In genomic region chr7:71043128-71043527, GRCm38 (mm10) we compare ENCODE assay signal across 22 mouse cellular contexts.
DNase-seq lines count a peak whose midpoint lies in the region; ATAC-seq and TF ChIP-seq lines count a peak whose summit lies in the region.
"Had no signal": no experiment of that assay in that cellular context is flagged by ENCODE, and none has a peak within 500 bp of the region (broad histone marks: within the 10 kb centered on the region; RNA-seq: fewer than 3 reads in every experiment).

No protein-coding gene starts in this region.

- H3K27ac ChIP-seq in forebrain, embryonic 14.5 days (ENCODE audit: low read depth, low read length): no peak overlapping the region
- H3K27ac ChIP-seq in forebrain, embryonic 11.5 days (ENCODE audit: low read depth, low read length): no peak overlapping the region
- no peak overlapping the region for H3K27ac ChIP-seq in midbrain, embryonic 11.5 days (ENCODE audit: low read depth, low read length)
- no peak overlapping the region for H3K27ac ChIP-seq in midbrain, postnatal 0 days (ENCODE audit: low read depth, low read length)
- H3K27ac ChIP-seq: forebrain, embryonic 10.5 days; forebrain, embryonic 15.5 days; heart, embryonic 15.5 days; hindbrain, embryonic 10.5 days; hindbrain, embryonic 13.5 days had no signal

- H3K4me3 ChIP-seq in forebrain, embryonic 14.5 days (ENCODE audit: low read depth, low read length): no peak overlapping the region
- no peak overlapping the region for H3K4me3 ChIP-seq in forebrain, embryonic 11.5 days (ENCODE audit: low read depth, low read length)
- no peak overlapping the region for H3K4me3 ChIP-seq in midbrain, embryonic 11.5 days (ENCODE audit: low read depth, low read length)
- no peak overlapping the region for H3K4me3 ChIP-seq in midbrain, postnatal 0 days (ENCODE audit: low read depth, low read length)
- H3K4me3 ChIP-seq: forebrain, embryonic 10.5 days; forebrain, embryonic 15.5 days; heart, embryonic 12.5 days; heart, embryonic 15.5 days; hindbrain, embryonic 10.5 days; hindbrain, embryonic 13.5 days had no signal

- no peaks in the 10 kb centered on the region for H3K27me3 ChIP-seq in forebrain, embryonic 14.5 days (replicated peaks; ENCODE audit: control insufficient read depth, insufficient read depth, low read length)
- no peaks in the 10 kb centered on the region for H3K27me3 ChIP-seq in forebrain, embryonic 11.5 days (ENCODE audit: control insufficient read depth, insufficient read depth, low read length)
- no peaks in the 10 kb centered on the region for H3K27me3 ChIP-seq in midbrain, embryonic 11.5 days (ENCODE audit: control insufficient read depth, insufficient read depth, low read length)
- no peaks in the 10 kb centered on the region for H3K27me3 ChIP-seq in midbrain, postnatal 0 days (ENCODE audit: insufficient read depth, low read length)
- H3K27me3 ChIP-seq: forebrain, embryonic 15.5 days; heart, embryonic 12.5 days; heart, embryonic 15.5 days; hindbrain, embryonic 13.5 days had no signal

- 54% methylated on average over 8 of the region's 8 CpGs for WGBS in forebrain, embryonic 14.5 days
- 65% methylated on average over 8 of the region's 8 CpGs for WGBS in forebrain, embryonic 11.5 days
- WGBS in midbrain, embryonic 11.5 days: 69% methylated on average over 8 of the region's 8 CpGs
- WGBS in midbrain, postnatal 0 days: 57% methylated on average over 8 of the region's 8 CpGs

- no peak for TF ChIP-seq POLR2A in brain, embryonic 14.5 days (IDR thresholded peaks at IDR 0.05; ENCODE audit: borderline replicate concordance, extremely low read depth, insufficient read depth, insufficient read length, poor library complexity, severe bottlenecking)

- peak; percentile 40; the same call in 1 of the 2 replicates for ATAC-seq in forebrain, embryonic 14.5 days
- no peak for ATAC-seq in forebrain, embryonic 11.5 days (replicated peaks; ENCODE audit: low FRiP score)
- ATAC-seq in midbrain, embryonic 11.5 days (ENCODE audit: low FRiP score): no peak
- ATAC-seq in midbrain, postnatal 0 days (ENCODE audit: low FRiP score): no peak
- ATAC-seq: activated CD4-positive, CD25-positive, alpha-beta regulatory T cell, adult 4 months; forebrain, embryonic 15.5 days; hindbrain, embryonic 16.5 days had no signal

- no peaks in the 10 kb centered on the region for H3K36me3 ChIP-seq in forebrain, embryonic 14.5 days (ENCODE audit: control insufficient read depth, insufficient read depth, low read length)
- no peaks in the 10 kb centered on the region for H3K36me3 ChIP-seq in forebrain, embryonic 11.5 days (ENCODE audit: control insufficient read depth, insufficient read depth, low read length)
- H3K36me3 ChIP-seq in midbrain, embryonic 11.5 days (ENCODE audit: control insufficient read depth, insufficient read depth, low read length): no peaks in the 10 kb centered on the region
- no peaks in the 10 kb centered on the region for H3K36me3 ChIP-seq in midbrain, postnatal 0 days (ENCODE audit: insufficient read depth, low read length)
- H3K36me3 ChIP-seq: forebrain, embryonic 10.5 days; forebrain, embryonic 15.5 days; heart, embryonic 12.5 days; heart, embryonic 15.5 days; hindbrain, embryonic 10.5 days; hindbrain, embryonic 13.5 days had no signal

- DNase-seq in cerebellum, postnatal 10 days: peak; percentile 53 to 74
- no peak for DNase-seq in cerebellum, adult 9-10 months
- DNase-seq in forebrain, embryonic 14.5 days (ENCODE audit: low spot score): no peak
- DNase-seq in forebrain, embryonic 11.5 days (ENCODE audit: low spot score): no peak
- peak; percentile 39 for DNase-seq in midbrain, embryonic 11.5 days (ENCODE audit: low spot score, missing footprints)
- no peak for DNase-seq in midbrain, postnatal 0 days (ENCODE audit: low spot score)
- peak; percentile 49 for DNase-seq in brain, embryonic 14.5 days (ENCODE audit: low read depth)
- DNase-seq: adrenal gland, adult 8-10 months; adrenal gland, postnatal 25 days; cerebellum, adult 8-10 months; gastrocnemius, postnatal 25 days; heart, adult 18-20 months; heart, postnatal 10 days; heart, postnatal 36 days had no signal

- no peak for TF ChIP-seq CTCF in midbrain, postnatal 0 days (IDR thresholded peaks at IDR 0.05)
- TF ChIP-seq CTCF in brain, embryonic 14.5 days (IDR thresholded peaks at IDR 0.05; ENCODE audit: borderline replicate concordance, extremely low read depth, insufficient read depth, insufficient read length): no peak

- H3K9ac ChIP-seq in forebrain, embryonic 14.5 days (ENCODE audit: low read length): no peak overlapping the region
- H3K9ac ChIP-seq in forebrain, embryonic 11.5 days (ENCODE audit: low read length): no peak overlapping the region
- H3K9ac ChIP-seq in midbrain, embryonic 11.5 days (ENCODE audit: low read length): no peak overlapping the region
- no peak overlapping the region for H3K9ac ChIP-seq in midbrain, postnatal 0 days (replicated peaks; ENCODE audit: low read length, poor library complexity, severe bottlenecking)
- H3K9ac ChIP-seq: forebrain, embryonic 15.5 days; heart, embryonic 12.5 days; heart, embryonic 15.5 days; hindbrain, embryonic 13.5 days had no signal

- no peaks in the 10 kb centered on the region for H3K9me3 ChIP-seq in forebrain, embryonic 14.5 days (replicated peaks; ENCODE audit: control insufficient read depth, low read length)
- no peaks in the 10 kb centered on the region for H3K9me3 ChIP-seq in forebrain, embryonic 11.5 days (ENCODE audit: control insufficient read depth, low read length)
- H3K9me3 ChIP-seq in midbrain, embryonic 11.5 days (ENCODE audit: control insufficient read depth, low read length): no peaks in the 10 kb centered on the region
- H3K9me3 ChIP-seq in midbrain, postnatal 0 days (ENCODE audit: low read length): no peaks in the 10 kb centered on the region
- H3K9me3 ChIP-seq: forebrain, embryonic 10.5 days; forebrain, embryonic 15.5 days; heart, embryonic 12.5 days; heart, embryonic 15.5 days; hindbrain, embryonic 10.5 days; hindbrain, embryonic 13.5 days had no signal

- no peaks in the 10 kb centered on the region for H3K4me1 ChIP-seq in forebrain, embryonic 14.5 days (ENCODE audit: control insufficient read depth, insufficient read depth, low read length)
- no peaks in the 10 kb centered on the region for H3K4me1 ChIP-seq in forebrain, embryonic 11.5 days (replicated peaks; ENCODE audit: control insufficient read depth, insufficient read depth, low read length)
- H3K4me1 ChIP-seq in midbrain, embryonic 11.5 days (ENCODE audit: control insufficient read depth, insufficient read depth, low read length): peaks cover 4% of the 10 kb centered on the region
- 0 out of 2 replicates have a peak, but pooled peaks cover 4% of the 10 kb centered on the region for H3K4me1 ChIP-seq in midbrain, postnatal 0 days (ENCODE audit: insufficient read depth, low read length)
- H3K4me1 ChIP-seq: heart, embryonic 12.5 days; heart, embryonic 15.5 days had no signal

- no peak overlapping the region for H3K4me2 ChIP-seq in forebrain, embryonic 14.5 days (ENCODE audit: low read length)
- H3K4me2 ChIP-seq in forebrain, embryonic 11.5 days (ENCODE audit: low read depth, low read length, severe bottlenecking): no peak overlapping the region
- H3K4me2 ChIP-seq in midbrain, embryonic 11.5 days: no peak overlapping the region
- H3K4me2 ChIP-seq in midbrain, postnatal 0 days (ENCODE audit: low read depth, low read length, poor library complexity, severe bottlenecking): no peak overlapping the region
- H3K4me2 ChIP-seq: forebrain, embryonic 15.5 days; heart, embryonic 12.5 days; heart, embryonic 15.5 days; hindbrain, embryonic 13.5 days had no signal

Comparison
In these comparisons a context has a peak if more than half of its experiments do, and no peak if none do; other contexts are left out.
1. DNase-seq: peak in cerebellum, postnatal 10 days (2 of 2), midbrain, embryonic 11.5 days (single experiment) and brain, embryonic 14.5 days (single experiment); none in cerebellum, adult 9-10 months (single experiment), forebrain, embryonic 14.5 days (single experiment), forebrain, embryonic 11.5 days (single experiment) and midbrain, postnatal 0 days (single experiment).